Mouse (Mus musculus): ENCODE measurements around the gene Clybl. TPM values are rescaled to one million over a fixed set of nuclear protein-coding genes. Genes with fewer than 3 reads are reported as not detected.

Gene Clybl
- polyA plus RNA-seq, 1 experiment from 2014 or later, result 31.8 TPM

DNA sequence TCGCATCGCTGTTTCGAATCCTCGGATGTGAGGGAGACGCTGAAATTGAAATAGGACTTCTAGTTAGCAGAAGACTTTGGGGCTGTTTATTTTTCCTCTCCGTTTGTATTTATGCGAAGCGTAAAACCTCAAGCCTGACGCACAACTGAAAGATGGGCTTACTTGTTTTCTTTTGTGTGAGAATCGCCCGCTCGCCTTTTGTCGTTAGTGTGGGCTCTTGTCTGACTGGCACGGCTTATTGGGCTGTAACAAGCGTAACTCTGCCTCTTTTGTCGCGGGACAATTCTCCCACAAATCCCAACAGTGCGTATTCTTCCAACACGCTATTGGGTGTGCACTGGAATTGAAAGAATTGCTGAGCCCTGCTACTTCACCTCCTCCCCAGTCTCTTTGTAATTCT lies 192.0 kb downstream of the Clybl start:
- no peak overlapping the region for H3K4me3 ChIP-seq (ENCODE audit: low read depth, low read length)
- no peak overlapping the region for H3K27ac ChIP-seq (ENCODE audit: low read depth)
- no peak overlapping the region for H3K4me2 ChIP-seq (ENCODE audit: low read length)
- H3K9ac ChIP-seq (ENCODE audit: low read length), result no peak overlapping the region
- 39% methylated on average over 19 of the region's 19 CpGs for WGBS
- no peaks in the 10 kb centered on the region for H3K36me3 ChIP-seq (ENCODE audit: control insufficient read depth, insufficient read depth, low read length)
- no peaks in the 10 kb centered on the region for H3K9me3 ChIP-seq (ENCODE audit: control insufficient read depth, low read length)
- DNase-seq (ENCODE audit: low spot score) (no peak), ATAC-seq (replicated peaks; ENCODE audit: low FRiP score, low TSS enrichment, low read depth) (no peak)
- H3K27me3 ChIP-seq (replicated peaks; ENCODE audit: control insufficient read depth, insufficient read depth, low read length), result peaks cover 7% of the 10 kb centered on the region; the same call in 1 of the 2 replicates
- no peaks in the 10 kb centered on the region for H3K4me1 ChIP-seq (replicated peaks; ENCODE audit: control insufficient read depth, insufficient read depth, low read length)

DNA sequence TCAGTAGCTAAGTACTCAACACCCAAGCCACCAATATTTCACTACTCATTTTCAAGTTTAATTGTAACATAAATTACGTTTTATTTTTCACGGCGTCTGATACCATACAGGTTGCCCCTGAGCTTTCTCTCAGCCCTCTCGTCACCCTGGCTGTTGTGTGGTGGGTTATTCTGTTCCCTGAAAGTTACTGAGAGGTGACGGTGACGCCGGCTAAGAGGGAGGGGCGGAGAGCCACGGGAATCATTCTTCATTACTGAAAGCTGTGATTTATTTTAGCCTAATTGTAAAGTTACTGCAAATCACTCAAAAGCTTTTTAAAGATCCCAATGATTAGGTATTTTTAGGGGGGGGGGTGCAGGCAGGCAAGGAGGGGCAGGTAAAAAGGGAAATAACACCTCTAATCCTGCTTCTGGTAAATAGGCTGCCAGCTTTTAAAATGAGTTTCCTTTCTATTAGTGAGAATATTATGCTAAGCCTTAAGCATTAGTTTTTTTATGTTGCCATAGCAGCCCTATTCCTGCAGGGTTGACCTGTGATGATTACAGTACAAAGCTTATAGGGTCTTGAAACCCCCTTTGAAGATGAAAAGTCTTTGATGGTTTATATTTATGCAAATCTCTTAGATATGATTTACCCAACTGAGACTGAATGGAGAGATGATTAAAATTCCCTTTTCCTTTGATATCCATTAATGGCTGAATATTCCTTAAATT lies 192.9 kb downstream of the Clybl start:
- H3K4me2 ChIP-seq (ENCODE audit: low read length), result no peak overlapping the region
- no peak overlapping the region for H3K4me3 ChIP-seq (ENCODE audit: low read depth, low read length)
- H3K27ac ChIP-seq (ENCODE audit: low read depth), result no peak overlapping the region
- whole genome bisulfite sequencing, result 27% methylated on average over 9 of the region's 9 CpGs
- no peak overlapping the region for H3K9ac ChIP-seq (ENCODE audit: low read length)
- ATAC-seq (replicated peaks; ENCODE audit: low FRiP score, low TSS enrichment, low read depth), result no peak
- peaks cover 7% of the 10 kb centered on the region; the same call in 1 of the 2 replicates for H3K27me3 ChIP-seq (replicated peaks; ENCODE audit: control insufficient read depth, insufficient read depth, low read length)
- no peaks in the 10 kb centered on the region for H3K4me1 ChIP-seq (replicated peaks; ENCODE audit: control insufficient read depth, insufficient read depth, low read length)
- DNase-seq (ENCODE audit: low spot score), result no peak
- H3K36me3 ChIP-seq (ENCODE audit: control insufficient read depth, insufficient read depth, low read length), result no peaks in the 10 kb centered on the region
- H3K9me3 ChIP-seq (ENCODE audit: control insufficient read depth, low read length), result no peaks in the 10 kb centered on the region

- Histone ChIP-seq H3K4me2 (ENCODE audit: low read length) (no peak overlapping the region), H3K36me3 (ENCODE audit: control insufficient read depth, insufficient read depth, low read length) (no peaks in the 10 kb centered on the region), H3K27ac (ENCODE audit: low read depth) (no peak overlapping the region), H3K9ac (ENCODE audit: low read length) (no peak overlapping the region), H3K4me3 (ENCODE audit: low read depth, low read length) (no peak overlapping the region), H3K27me3 (replicated peaks; ENCODE audit: control insufficient read depth, insufficient read depth, low read length) (peaks cover 7% of the 10 kb centered on the region; the same call in 1 of the 2 replicates), H3K9me3 (ENCODE audit: control insufficient read depth, low read length) (no peaks in the 10 kb centered on the region), H3K4me1 (replicated peaks; ENCODE audit: control insufficient read depth, insufficient read depth, low read length) (no peaks in the 10 kb centered on the region)
- DNase-seq (ENCODE audit: low spot score) (no peak), ATAC-seq (replicated peaks; ENCODE audit: low FRiP score, low TSS enrichment, low read depth) (no peak)
- WGBS, result 57% methylated on average over 12 of the region's 12 CpGs
Measured at GRCm38 (mm10) chr14:122375070-122375811, 193.7 kb downstream of the Clybl start.

DNA sequence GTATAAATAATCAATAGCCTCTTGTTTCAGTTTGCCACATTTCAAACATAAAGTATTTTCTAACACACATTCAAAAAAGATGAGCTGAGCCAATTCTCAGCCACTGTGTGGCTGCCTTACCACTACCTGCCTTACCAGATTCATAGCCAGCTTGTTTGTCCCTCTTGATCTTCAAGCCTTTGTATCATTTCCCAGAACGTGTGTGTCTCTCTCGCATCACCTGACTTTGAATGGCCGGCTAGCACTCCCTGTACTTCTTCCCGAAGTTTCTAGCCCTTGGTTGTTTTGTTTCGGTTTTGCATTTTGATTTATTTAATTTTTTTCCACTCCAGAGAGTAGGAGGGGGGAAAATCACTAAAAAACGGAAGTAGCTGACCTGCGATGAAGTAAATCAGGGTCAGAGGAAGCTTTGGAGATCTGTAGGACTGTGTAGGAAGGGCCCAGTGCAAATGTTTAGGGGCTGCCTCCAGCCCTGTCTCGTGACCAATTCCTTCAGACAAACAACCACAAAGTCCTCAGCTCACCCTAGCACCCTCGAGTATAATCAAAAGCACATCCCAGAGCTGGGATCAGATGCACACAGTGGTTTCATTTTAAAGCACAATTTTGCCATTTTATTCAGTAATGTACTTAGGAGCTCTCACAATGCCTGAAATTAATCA lies 195.1 kb downstream of the Clybl start:
- Histone ChIP-seq H3K9me3 (ENCODE audit: control insufficient read depth, low read length) (no peaks in the 10 kb centered on the region), H3K4me1 (replicated peaks; ENCODE audit: control insufficient read depth, insufficient read depth, low read length) (no peaks in the 10 kb centered on the region), H3K36me3 (ENCODE audit: control insufficient read depth, insufficient read depth, low read length) (no peaks in the 10 kb centered on the region), H3K9ac (ENCODE audit: low read length) (no peak overlapping the region), H3K4me3 (ENCODE audit: low read depth, low read length) (no peak overlapping the region), H3K27me3 (replicated peaks; ENCODE audit: control insufficient read depth, insufficient read depth, low read length) (peaks cover 7% of the 10 kb centered on the region; the same call in 1 of the 2 replicates), H3K27ac (ENCODE audit: low read depth) (no peak overlapping the region), H3K4me2 (ENCODE audit: low read length) (no peak overlapping the region)
- WGBS, result 68% methylated on average over 9 of the region's 9 CpGs
- no peak for DNase-seq (ENCODE audit: low spot score)
- no peak for ATAC-seq (replicated peaks; ENCODE audit: low FRiP score, low TSS enrichment, low read depth)

DNA sequence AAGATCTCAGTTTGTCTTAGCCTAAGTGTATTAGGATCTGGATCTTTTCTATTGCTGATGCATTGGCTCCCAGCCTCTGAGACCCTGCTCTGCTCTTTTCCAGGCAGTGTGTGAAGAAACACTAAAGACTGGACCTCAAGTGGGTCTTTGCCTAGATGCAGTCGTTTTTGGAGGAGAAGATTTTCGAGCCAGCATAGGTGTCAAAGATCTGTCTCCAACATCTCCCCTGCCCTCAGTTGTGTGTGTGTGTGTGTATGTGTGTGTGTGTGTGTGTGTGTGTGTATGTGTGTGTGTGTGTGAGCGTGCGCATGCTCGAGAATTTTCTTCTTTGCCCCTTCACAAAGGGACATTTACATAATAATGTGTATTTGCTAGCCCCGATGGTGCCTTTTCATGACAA lies 196.2 kb downstream of the Clybl start:
- H3K27ac ChIP-seq (ENCODE audit: low read depth), result no peak overlapping the region
- 85% methylated on average over 6 of the region's 6 CpGs for WGBS
- H3K9ac ChIP-seq (ENCODE audit: low read length), result no peak overlapping the region
- no peaks in the 10 kb centered on the region for H3K9me3 ChIP-seq (ENCODE audit: control insufficient read depth, low read length)
- H3K4me2 ChIP-seq (ENCODE audit: low read length), result no peak overlapping the region
- ATAC-seq (replicated peaks; ENCODE audit: low FRiP score, low TSS enrichment, low read depth) (no peak), DNase-seq (ENCODE audit: low spot score) (no peak)
- H3K4me1 ChIP-seq (replicated peaks; ENCODE audit: control insufficient read depth, insufficient read depth, low read length), result no peaks in the 10 kb centered on the region
- no peaks in the 10 kb centered on the region for H3K36me3 ChIP-seq (ENCODE audit: control insufficient read depth, insufficient read depth, low read length)
- peaks cover 7% of the 10 kb centered on the region; the same call in 1 of the 2 replicates for H3K27me3 ChIP-seq (replicated peaks; ENCODE audit: control insufficient read depth, insufficient read depth, low read length)
- H3K4me3 ChIP-seq (ENCODE audit: low read depth, low read length), result no peak overlapping the region

- no peak for DNase-seq (ENCODE audit: low spot score)
- 83% methylated on average over 9 of the region's 9 CpGs for WGBS
- ATAC-seq (replicated peaks; ENCODE audit: low FRiP score, low TSS enrichment, low read depth), result no peak
Measured at GRCm38 (mm10) chr14:122379076-122379475, 197.6 kb downstream of the Clybl start.

GRCm38 (mm10) chr14:122379996-122380395 lies 198.5 kb downstream of the Clybl start:
- Histone ChIP-seq H3K4me2 (ENCODE audit: low read length) (no peak overlapping the region), H3K9ac (ENCODE audit: low read length) (no peak overlapping the region), H3K36me3 (ENCODE audit: control insufficient read depth, insufficient read depth, low read length) (no peaks in the 10 kb centered on the region), H3K27me3 (replicated peaks; ENCODE audit: control insufficient read depth, insufficient read depth, low read length) (0 out of 2 replicates have a peak, but pooled peaks cover 3% of the 10 kb centered on the region), H3K9me3 (ENCODE audit: control insufficient read depth, low read length) (no peaks in the 10 kb centered on the region), H3K4me1 (replicated peaks; ENCODE audit: control insufficient read depth, insufficient read depth, low read length) (no peaks in the 10 kb centered on the region), H3K27ac (ENCODE audit: low read depth) (no peak overlapping the region), H3K4me3 (ENCODE audit: low read depth, low read length) (no peak overlapping the region)
- ATAC-seq (replicated peaks; ENCODE audit: low FRiP score, low TSS enrichment, low read depth), result no peak
- no peak for DNase-seq (ENCODE audit: low spot score)
- 84% methylated on average over 5 of the region's 5 CpGs for WGBS

More at GRCm38 (mm10) chr14:122379076-122379475, 197.6 kb downstream of the Clybl start:
- Histone ChIP-seq H3K9ac (ENCODE audit: low read length) (no peak overlapping the region), H3K27ac (ENCODE audit: low read depth) (no peak overlapping the region), H3K27me3 (replicated peaks; ENCODE audit: control insufficient read depth, insufficient read depth, low read length) (0 out of 2 replicates have a peak, but pooled peaks cover 4% of the 10 kb centered on the region), H3K9me3 (ENCODE audit: control insufficient read depth, low read length) (no peaks in the 10 kb centered on the region), H3K4me3 (ENCODE audit: low read depth, low read length) (no peak overlapping the region), H3K4me2 (ENCODE audit: low read length) (no peak overlapping the region), H3K4me1 (replicated peaks; ENCODE audit: control insufficient read depth, insufficient read depth, low read length) (no peaks in the 10 kb centered on the region), H3K36me3 (ENCODE audit: control insufficient read depth, insufficient read depth, low read length) (no peaks in the 10 kb centered on the region)

DNA sequence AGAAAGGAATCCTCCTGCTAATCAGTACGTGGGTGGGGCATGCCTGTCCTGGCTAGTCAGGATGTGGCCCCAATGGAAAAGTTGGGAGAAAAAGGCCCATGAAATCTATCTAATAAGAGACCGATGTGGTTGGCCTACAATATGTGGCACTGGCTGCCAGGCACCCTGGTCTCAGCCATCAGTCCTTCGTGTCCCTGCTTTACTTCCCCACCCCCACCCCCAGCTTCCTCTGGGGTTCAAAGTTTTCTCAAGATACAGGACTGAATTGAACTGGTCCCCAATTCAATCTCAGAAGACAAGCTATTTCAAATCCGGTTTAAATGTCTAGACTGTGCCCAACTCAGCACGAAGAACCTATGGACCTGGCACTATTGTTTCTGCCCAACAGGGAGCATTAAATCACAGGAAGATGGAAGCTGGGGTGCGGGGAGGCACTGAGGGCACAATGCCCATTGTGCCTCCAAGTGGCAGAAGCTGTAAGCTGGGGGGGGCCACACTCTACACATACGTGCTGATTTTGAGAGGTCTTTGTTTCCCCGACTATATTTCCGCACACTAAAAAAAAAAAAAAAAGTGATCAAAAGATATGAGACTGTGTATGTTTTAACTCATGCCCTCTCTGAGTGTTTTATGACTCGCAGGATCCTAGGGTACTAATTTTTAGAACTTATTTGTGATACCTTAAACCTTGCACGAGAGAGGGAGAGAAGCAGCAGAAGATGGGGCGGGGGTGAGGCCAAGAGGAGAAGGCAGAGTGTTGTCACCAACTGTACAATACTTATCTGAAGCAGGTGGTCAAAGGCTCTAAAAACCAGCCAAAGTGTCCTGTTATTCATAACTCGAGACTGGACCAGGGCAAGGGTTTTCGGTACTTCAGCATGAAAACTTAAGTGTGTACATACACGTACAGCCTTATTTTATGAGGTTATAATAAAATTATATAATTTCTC lies 199.7 kb downstream of the Clybl start:
- no peaks in the 10 kb centered on the region for H3K4me1 ChIP-seq (replicated peaks; ENCODE audit: control insufficient read depth, insufficient read depth, low read length)
- H3K4me3 ChIP-seq (ENCODE audit: low read depth, low read length), result no peak overlapping the region
- DNase-seq (ENCODE audit: low spot score) (peak; percentile 18), ATAC-seq (replicated peaks; ENCODE audit: low FRiP score, low TSS enrichment, low read depth) (no peak)
- H3K9ac ChIP-seq (ENCODE audit: low read length), result no peak overlapping the region
- no peak overlapping the region for H3K27ac ChIP-seq (ENCODE audit: low read depth)
- 76% methylated on average over 15 of the region's 15 CpGs for WGBS
- H3K36me3 ChIP-seq (ENCODE audit: control insufficient read depth, insufficient read depth, low read length), result no peaks in the 10 kb centered on the region
- H3K4me2 ChIP-seq (ENCODE audit: low read length), result no peak overlapping the region
- no peaks in the 10 kb centered on the region for H3K9me3 ChIP-seq (ENCODE audit: control insufficient read depth, low read length)
- H3K27me3 ChIP-seq (replicated peaks; ENCODE audit: control insufficient read depth, insufficient read depth, low read length), result no peaks in the 10 kb centered on the region
